In the genomic region with DNA sequence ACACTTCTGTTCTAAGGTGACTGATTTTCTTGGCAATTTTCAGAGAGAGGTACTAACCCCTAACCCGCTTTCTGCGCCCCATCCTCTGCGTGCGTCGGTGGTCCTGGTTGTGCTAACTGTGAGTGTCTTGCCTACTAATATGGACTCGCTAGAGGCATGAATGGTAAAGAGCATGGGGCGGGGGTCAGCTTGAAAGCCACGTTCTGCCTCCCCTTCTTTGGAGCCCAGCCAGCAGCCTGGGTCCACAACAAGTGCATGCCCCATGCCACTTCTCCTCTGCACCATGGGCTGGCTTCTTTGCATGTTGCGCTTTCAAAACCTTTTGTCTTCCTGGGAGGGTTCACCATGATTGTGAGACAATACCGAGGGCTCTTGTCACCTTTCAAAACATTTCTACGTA, we compare ENCODE assay signal across 11 mouse cellular contexts.
DNase-seq lines count a peak whose midpoint lies in the region; ATAC-seq and TF ChIP-seq lines count a peak whose summit lies in the region.
"Had no signal": no experiment of that assay in that cellular context is flagged by ENCODE, and none has a peak within 500 bp of the region (broad histone marks: within the 10 kb centered on the region; RNA-seq: fewer than 3 reads in every experiment).

No protein-coding gene starts in this region.

- 68% methylated on average over 11 of the region's 11 CpGs for WGBS in hindbrain, embryonic 10.5 days
- WGBS in hindbrain, embryonic 16.5 days, result 44% methylated on average over 11 of the region's 11 CpGs
- WGBS in midbrain, embryonic 13.5 days, result 54% methylated on average over 11 of the region's 11 CpGs
- WGBS in midbrain, postnatal 0 days, result 52% methylated on average over 11 of the region's 11 CpGs
- 38% methylated on average over 11 of the region's 11 CpGs for WGBS in forebrain, embryonic 14.5 days
- WGBS in stomach, embryonic 15.5 days, result 78% methylated on average over 11 of the region's 11 CpGs

- H3K4me1 ChIP-seq in hindbrain, embryonic 10.5 days (replicated peaks), result peaks cover 45% of the 10 kb centered on the region
- H3K4me1 ChIP-seq in hindbrain, embryonic 16.5 days (ENCODE audit: control insufficient read depth, insufficient read depth, low read depth, low read length), result peaks cover 14% of the 10 kb centered on the region
- H3K4me1 ChIP-seq in midbrain, embryonic 13.5 days (replicated peaks), result peaks cover 35% of the 10 kb centered on the region
- H3K4me1 ChIP-seq in midbrain, postnatal 0 days (ENCODE audit: insufficient read depth, low read length), result no peaks in the 10 kb centered on the region; the same call in 1 of the 2 replicates
- peaks cover 21% of the 10 kb centered on the region for H3K4me1 ChIP-seq in forebrain, embryonic 14.5 days (ENCODE audit: control insufficient read depth, insufficient read depth, low read length)
- H3K4me1 ChIP-seq in stomach, embryonic 15.5 days, result peaks cover 20% of the 10 kb centered on the region
- H3K4me1 ChIP-seq: liver, embryonic 12.5 days had no signal

- H3K27ac ChIP-seq in hindbrain, embryonic 10.5 days, result peak overlapping the region; percentile 75
- no peak overlapping the region for H3K27ac ChIP-seq in hindbrain, embryonic 16.5 days (ENCODE audit: low read depth, low read length)
- no peak overlapping the region for H3K27ac ChIP-seq in midbrain, embryonic 13.5 days
- no peak overlapping the region for H3K27ac ChIP-seq in midbrain, postnatal 0 days (ENCODE audit: low read depth, low read length)
- no peak overlapping the region for H3K27ac ChIP-seq in forebrain, embryonic 14.5 days (ENCODE audit: low read depth, low read length)
- H3K27ac ChIP-seq in stomach, embryonic 15.5 days, result peak overlapping the region; percentile 57; the same call in 1 of the 2 replicates
- H3K27ac ChIP-seq: macrophage had no signal

- H3K4me2 ChIP-seq in hindbrain, embryonic 16.5 days (ENCODE audit: low read length), result no peak overlapping the region
- no peak overlapping the region for H3K4me2 ChIP-seq in midbrain, embryonic 13.5 days (replicated peaks)
- no peak overlapping the region for H3K4me2 ChIP-seq in midbrain, postnatal 0 days (ENCODE audit: low read depth, low read length, poor library complexity, severe bottlenecking)
- H3K4me2 ChIP-seq in forebrain, embryonic 14.5 days (ENCODE audit: low read length), result no peak overlapping the region
- no peak overlapping the region for H3K4me2 ChIP-seq in stomach, embryonic 15.5 days
- H3K4me2 ChIP-seq: liver, embryonic 12.5 days had no signal

- no peak for TF ChIP-seq CTCF in midbrain, postnatal 0 days (IDR thresholded peaks at IDR 0.05)

- no peak overlapping the region for H3K9ac ChIP-seq in hindbrain, embryonic 16.5 days (ENCODE audit: low read depth, low read length)
- H3K9ac ChIP-seq in midbrain, embryonic 13.5 days (replicated peaks), result no peak overlapping the region
- H3K9ac ChIP-seq in midbrain, postnatal 0 days (replicated peaks; ENCODE audit: low read length, poor library complexity, severe bottlenecking), result no peak overlapping the region
- H3K9ac ChIP-seq in forebrain, embryonic 14.5 days (ENCODE audit: low read length), result no peak overlapping the region
- H3K9ac ChIP-seq in stomach, embryonic 15.5 days, result no peak overlapping the region
- H3K9ac ChIP-seq: liver, embryonic 12.5 days had no signal

- DNase-seq in hindbrain, embryonic 10.5 days (ENCODE audit: low spot score), result no peak
- DNase-seq in midbrain, postnatal 0 days (ENCODE audit: low spot score), result no peak
- DNase-seq in forebrain, embryonic 14.5 days (ENCODE audit: low spot score), result peak; percentile 45
- DNase-seq in testis, postnatal 10 days (ENCODE audit: low spot score), result no peak
- DNase-seq: adrenal gland, adult 8-10 months had no signal

- no peak overlapping the region for H3K4me3 ChIP-seq in hindbrain, embryonic 10.5 days
- H3K4me3 ChIP-seq in hindbrain, embryonic 16.5 days (ENCODE audit: low read length), result no peak overlapping the region
- H3K4me3 ChIP-seq in midbrain, embryonic 13.5 days (replicated peaks), result no peak overlapping the region
- no peak overlapping the region for H3K4me3 ChIP-seq in midbrain, postnatal 0 days (ENCODE audit: low read depth, low read length)
- H3K4me3 ChIP-seq in forebrain, embryonic 14.5 days (ENCODE audit: low read depth, low read length), result no peak overlapping the region
- no peak overlapping the region for H3K4me3 ChIP-seq in stomach, embryonic 15.5 days (replicated peaks)
- H3K4me3 ChIP-seq: liver, embryonic 12.5 days had no signal

- H3K36me3 ChIP-seq in hindbrain, embryonic 10.5 days, result no peaks in the 10 kb centered on the region
- no peaks in the 10 kb centered on the region for H3K36me3 ChIP-seq in hindbrain, embryonic 16.5 days (ENCODE audit: control insufficient read depth, insufficient read depth, low read length)
- no peaks in the 10 kb centered on the region for H3K36me3 ChIP-seq in midbrain, embryonic 13.5 days
- no peaks in the 10 kb centered on the region for H3K36me3 ChIP-seq in midbrain, postnatal 0 days (ENCODE audit: insufficient read depth, low read length)
- no peaks in the 10 kb centered on the region for H3K36me3 ChIP-seq in forebrain, embryonic 14.5 days (ENCODE audit: control insufficient read depth, insufficient read depth, low read length)
- H3K36me3 ChIP-seq in stomach, embryonic 15.5 days, result no peaks in the 10 kb centered on the region
- H3K36me3 ChIP-seq: liver, embryonic 12.5 days had no signal

- no peaks in the 10 kb centered on the region for H3K9me3 ChIP-seq in hindbrain, embryonic 10.5 days
- H3K9me3 ChIP-seq in hindbrain, embryonic 16.5 days (ENCODE audit: control insufficient read depth, low read length), result no peaks in the 10 kb centered on the region
- no peaks in the 10 kb centered on the region for H3K9me3 ChIP-seq in midbrain, embryonic 13.5 days
- H3K9me3 ChIP-seq in midbrain, postnatal 0 days (ENCODE audit: low read length), result no peaks in the 10 kb centered on the region
- no peaks in the 10 kb centered on the region for H3K9me3 ChIP-seq in forebrain, embryonic 14.5 days (replicated peaks; ENCODE audit: control insufficient read depth, low read length)
- no peaks in the 10 kb centered on the region for H3K9me3 ChIP-seq in stomach, embryonic 15.5 days
- H3K9me3 ChIP-seq: liver, embryonic 12.5 days had no signal

- no peaks in the 10 kb centered on the region for H3K27me3 ChIP-seq in hindbrain, embryonic 10.5 days (ENCODE audit: insufficient read depth, poor library complexity, severe bottlenecking)
- no peaks in the 10 kb centered on the region for H3K27me3 ChIP-seq in hindbrain, embryonic 16.5 days (replicated peaks; ENCODE audit: control insufficient read depth, insufficient read depth, low read length)
- H3K27me3 ChIP-seq in midbrain, embryonic 13.5 days, result no peaks in the 10 kb centered on the region
- H3K27me3 ChIP-seq in midbrain, postnatal 0 days (ENCODE audit: insufficient read depth, low read length), result no peaks in the 10 kb centered on the region
- no peaks in the 10 kb centered on the region for H3K27me3 ChIP-seq in forebrain, embryonic 14.5 days (replicated peaks; ENCODE audit: control insufficient read depth, insufficient read depth, low read length)
- no peaks in the 10 kb centered on the region for H3K27me3 ChIP-seq in stomach, embryonic 15.5 days (replicated peaks)
- H3K27me3 ChIP-seq: liver, embryonic 12.5 days; Patski had no signal

- ATAC-seq in hindbrain, embryonic 16.5 days, result no peak
- peak; percentile 13; the same call in 1 of the 2 replicates for ATAC-seq in midbrain, embryonic 13.5 days
- ATAC-seq in midbrain, postnatal 0 days (ENCODE audit: low FRiP score), result no peak
- peak; percentile 37 for ATAC-seq in forebrain, embryonic 14.5 days
- ATAC-seq in stomach, embryonic 15.5 days (ENCODE audit: insufficient read depth, low FRiP score, low read depth), result no peak
- ATAC-seq: Patski had no signal

Comparison
In these comparisons a context has a peak if more than half of its experiments do, and no peak if none do; other contexts are left out.
1. H3K27ac ChIP-seq: peak in hindbrain, embryonic 10.5 days (single experiment) and stomach, embryonic 15.5 days (single experiment); none in hindbrain, embryonic 16.5 days (single experiment), midbrain, embryonic 13.5 days (single experiment), midbrain, postnatal 0 days (single experiment) and forebrain, embryonic 14.5 days (single experiment).
2. ATAC-seq: peak in midbrain, embryonic 13.5 days (single experiment) and forebrain, embryonic 14.5 days (single experiment); none in hindbrain, embryonic 16.5 days (single experiment), midbrain, postnatal 0 days (single experiment) and stomach, embryonic 15.5 days (single experiment).